Mouse (Mus musculus) midbrain, embryonic 10.5 days (tissue): ENCODE data around the gene Vmo1. TPM values are rescaled to one million over a fixed set of nuclear protein-coding genes. Genes with fewer than 3 reads are reported as not detected.

Experiments used
- polyA plus RNA-seq: library from polyadenylated mRNA; unstranded; fragments of >200 nt; fragmentation: Nextera tagmentation; extraction: Ambion mirVana; gene quantifications from 2 replicates; pipeline ENCODE4 v1.2.1, GENCODE M21; 2016

The Vmo1 gene
- polyA plus RNA-seq, 1 experiment from 2014 or later, result not detected

Other genes with a start within 250 kb of the Vmo1 start
- not detected in 2 replicates for gene Alox12e, start 192.0 kb downstream of the Vmo1 start, polyA plus RNA-seq
- gene Alox15, start 162.6 kb downstream of the Vmo1 start, polyA plus RNA-seq, result 0.26 TPM in 1 of 2 replicates, not detected in the other
- gene Pelp1, start 104.6 kb downstream of the Vmo1 start, polyA plus RNA-seq, result 52.2 and 53.2 TPM in 2 replicates
- 28.3 and 37.4 TPM in 2 replicates for gene Arrb2, start 82.0 kb downstream of the Vmo1 start, polyA plus RNA-seq
- gene Med11, start 62.7 kb downstream of the Vmo1 start, polyA plus RNA-seq, result 39.7 and 44.6 TPM in 2 replicates
- 0.14 and 0.40 TPM in 2 replicates for gene Zmynd15, start 55.2 kb downstream of the Vmo1 start, polyA plus RNA-seq
- 0.46 and 0.63 TPM in 2 replicates for gene Cxcl16, start 54.6 kb downstream of the Vmo1 start, polyA plus RNA-seq
- gene Tm4sf5, start 9.4 kb downstream of the Vmo1 start, polyA plus RNA-seq, result 0.22 TPM in 1 of 2 replicates, not detected in the other
- 0.15 and 0.25 TPM in 2 replicates for gene Gltpd2, start 4.6 kb upstream of the Vmo1 start, polyA plus RNA-seq
- gene Psmb6, start 10.8 kb upstream of the Vmo1 start, polyA plus RNA-seq, result 1,085 and 1,129 TPM in 2 replicates
- gene Gm40193, start 18.3 kb upstream of the Vmo1 start, polyA plus RNA-seq, result not detected in 2 replicates
- 3.5 and 4.1 TPM in 2 replicates for gene Pld2, start 25.4 kb upstream of the Vmo1 start, polyA plus RNA-seq
- gene Mink1, start 48.3 kb upstream of the Vmo1 start, polyA plus RNA-seq, result 10.3 and 12.6 TPM in 2 replicates
- not detected in 2 replicates for gene 4930544D05Rik, start 101.2 kb upstream of the Vmo1 start, polyA plus RNA-seq
- not detected in 2 replicates for gene Chrne, start 104.6 kb upstream of the Vmo1 start, polyA plus RNA-seq
- gene Gp1ba, start 124.5 kb upstream of the Vmo1 start, polyA plus RNA-seq, result 0.44 and 0.48 TPM in 2 replicates
- 85.6 and 96.3 TPM in 2 replicates for gene Rnf167, start 132.6 kb upstream of the Vmo1 start, polyA plus RNA-seq
- 142 and 149 TPM in 2 replicates for gene Slc25a11, start 132.9 kb upstream of the Vmo1 start, polyA plus RNA-seq
- 1,553 and 1,733 TPM in 2 replicates for gene Pfn1, start 140.0 kb upstream of the Vmo1 start, polyA plus RNA-seq
- gene Eno3, start 142.6 kb upstream of the Vmo1 start, polyA plus RNA-seq, result 22.6 and 32.8 TPM in 2 replicates
- 186 TPM in 2 replicates for gene Spag7, start 154.8 kb upstream of the Vmo1 start, polyA plus RNA-seq
- gene Camta2, start 173.5 kb upstream of the Vmo1 start, polyA plus RNA-seq, result 9.8 and 12.4 TPM in 2 replicates
- 1.00 and 1.3 TPM in 2 replicates for gene Inca1, start 185.5 kb upstream of the Vmo1 start, polyA plus RNA-seq
- gene Kif1c, start 185.9 kb upstream of the Vmo1 start, polyA plus RNA-seq, result 1.8 and 2.0 TPM in 2 replicates
- 6.9 and 10.2 TPM in 2 replicates for gene Zfp3, start 249.6 kb upstream of the Vmo1 start, polyA plus RNA-seq